ENCODE assay signal across 12 mouse cellular contexts in genomic region chr2:171306000-171306399, GRCm38 (mm10).
DNase-seq lines count a peak whose midpoint lies in the region; ATAC-seq lines count a peak whose summit lies in the region.
"Had no signal": no experiment of that assay in that cellular context is flagged by ENCODE, and none has a peak within 500 bp of the region (broad histone marks: within the 10 kb centered on the region; RNA-seq: fewer than 3 reads in every experiment).

No protein-coding gene starts in this region.

- H3K27me3 ChIP-seq in embryonic facial prominence, embryonic 10.5 days (replicated peaks; ENCODE audit: low read depth, poor library complexity, severe bottlenecking): no peaks in the 10 kb centered on the region
- no peaks in the 10 kb centered on the region for H3K27me3 ChIP-seq in hindbrain, embryonic 10.5 days (ENCODE audit: insufficient read depth, poor library complexity, severe bottlenecking)
- no peaks in the 10 kb centered on the region for H3K27me3 ChIP-seq in midbrain, embryonic 12.5 days
- H3K27me3 ChIP-seq: embryonic facial prominence, embryonic 15.5 days had no signal

- H3K9me3 ChIP-seq in embryonic facial prominence, embryonic 10.5 days: no peaks in the 10 kb centered on the region
- no peaks in the 10 kb centered on the region for H3K9me3 ChIP-seq in hindbrain, embryonic 10.5 days
- H3K9me3 ChIP-seq in midbrain, embryonic 12.5 days: no peaks in the 10 kb centered on the region
- H3K9me3 ChIP-seq: embryonic facial prominence, embryonic 15.5 days had no signal

- 61% methylated on average over 12 of the region's 12 CpGs for WGBS in embryonic facial prominence, embryonic 10.5 days
- 58% methylated on average over 12 of the region's 12 CpGs for WGBS in hindbrain, embryonic 10.5 days
- WGBS in midbrain, embryonic 12.5 days: 51% methylated on average over 12 of the region's 12 CpGs

- peak; percentile 74 for DNase-seq in R1 (ENCODE audit: low read depth, low spot score)
- DNase-seq in embryonic facial prominence, embryonic 10.5 days (ENCODE audit: low spot score): peak; percentile 46
- DNase-seq in hindbrain, embryonic 10.5 days (ENCODE audit: low spot score): peak; percentile 40
- no peak for DNase-seq in thymus, adult 18-20 months
- no peak for DNase-seq in cerebellum, adult 8-10 months
- no peak for DNase-seq in spleen, adult 18-20 months
- DNase-seq: heart, postnatal 4 days; kidney, postnatal 10 days had no signal

- H3K36me3 ChIP-seq in embryonic facial prominence, embryonic 10.5 days (replicated peaks): no peaks in the 10 kb centered on the region
- H3K36me3 ChIP-seq in hindbrain, embryonic 10.5 days: no peaks in the 10 kb centered on the region
- H3K36me3 ChIP-seq in midbrain, embryonic 12.5 days: no peaks in the 10 kb centered on the region
- H3K36me3 ChIP-seq: embryonic facial prominence, embryonic 15.5 days had no signal

- no peak overlapping the region for H3K4me3 ChIP-seq in embryonic facial prominence, embryonic 10.5 days
- H3K4me3 ChIP-seq in hindbrain, embryonic 10.5 days: no peak overlapping the region
- H3K4me3 ChIP-seq in midbrain, embryonic 12.5 days: no peak overlapping the region
- H3K4me3 ChIP-seq: embryonic facial prominence, embryonic 15.5 days had no signal

- H3K9ac ChIP-seq in midbrain, embryonic 12.5 days (replicated peaks): no peak overlapping the region
- H3K9ac ChIP-seq: embryonic facial prominence, embryonic 15.5 days had no signal

- no peak overlapping the region; the same call in 1 of the 2 replicates for H3K4me2 ChIP-seq in midbrain, embryonic 12.5 days (replicated peaks)
- H3K4me2 ChIP-seq: embryonic facial prominence, embryonic 15.5 days had no signal

- H3K4me1 ChIP-seq in embryonic facial prominence, embryonic 10.5 days: peaks cover 8% of the 10 kb centered on the region
- peaks cover 4% of the 10 kb centered on the region for H3K4me1 ChIP-seq in hindbrain, embryonic 10.5 days (replicated peaks)
- peaks cover 4% of the 10 kb centered on the region; the same call in 1 of the 2 replicates for H3K4me1 ChIP-seq in midbrain, embryonic 12.5 days

- no peak overlapping the region for H3K27ac ChIP-seq in embryonic facial prominence, embryonic 10.5 days (replicated peaks)
- no peak overlapping the region for H3K27ac ChIP-seq in hindbrain, embryonic 10.5 days
- H3K27ac ChIP-seq in midbrain, embryonic 12.5 days (replicated peaks): no peak overlapping the region
- H3K27ac ChIP-seq: embryonic facial prominence, embryonic 15.5 days had no signal

- 0 out of 2 replicates have a peak, but pooled peaks have one; percentile 66 for ATAC-seq in midbrain, embryonic 12.5 days (ENCODE audit: low FRiP score, low read depth)
- no peak for ATAC-seq in CD4-positive, CD25-positive, alpha-beta regulatory T cell, adult 4 months
- ATAC-seq: activated CD4-positive, CD25-positive, alpha-beta regulatory T cell, adult 4 months had no signal

Comparison
In these comparisons a context has a peak if more than half of its experiments do, and no peak if none do; other contexts are left out.
1. DNase-seq: peak in R1 (single experiment), embryonic facial prominence, embryonic 10.5 days (single experiment) and hindbrain, embryonic 10.5 days (single experiment); none in thymus, adult 18-20 months (0 of 2), cerebellum, adult 8-10 months (single experiment) and spleen, adult 18-20 months (0 of 2).